18 mouse cellular contexts compared by ENCODE assay signal in the genomic region with DNA sequence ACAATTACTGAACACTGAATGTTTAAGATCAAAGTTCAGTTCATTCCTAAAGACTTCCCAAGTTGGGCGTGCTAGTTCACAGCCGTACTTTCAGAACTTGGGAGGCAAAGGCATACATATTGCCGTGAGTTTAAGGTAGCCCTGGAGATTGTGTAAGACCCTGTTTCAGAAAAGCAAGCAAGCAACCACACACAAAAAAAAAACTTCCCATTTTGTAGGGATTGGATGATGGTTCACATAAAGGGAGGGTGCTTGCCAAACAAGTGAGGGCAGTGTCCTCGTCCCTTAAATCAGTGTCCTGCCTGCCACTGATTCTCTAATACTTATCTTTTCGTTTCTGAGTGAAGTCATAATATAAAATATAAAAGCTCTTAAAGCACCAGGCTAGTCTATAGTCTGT. TPM values are rescaled to one million over a fixed set of nuclear protein-coding genes. Genes with fewer than 3 reads are reported as not detected.
"Had no signal": no experiment of that assay in that cellular context is flagged by ENCODE, and none has a peak within 500 bp of the region (broad histone marks: within the 10 kb centered on the region; RNA-seq: fewer than 3 reads in every experiment).

No protein-coding gene starts in this region.

- H3K27ac ChIP-seq: midbrain, embryonic 10.5 days; midbrain, embryonic 12.5 days; neural tube, embryonic 13.5 days; neural tube, embryonic 15.5 days; stomach, embryonic 15.5 days; stomach, postnatal 0 days had no signal

- H3K36me3 ChIP-seq: midbrain, embryonic 10.5 days; midbrain, embryonic 12.5 days; neural tube, embryonic 13.5 days; neural tube, embryonic 15.5 days; stomach, embryonic 15.5 days had no signal

- ATAC-seq: midbrain, embryonic 16.5 days had no signal

- H3K4me3 ChIP-seq: midbrain, embryonic 10.5 days; midbrain, embryonic 12.5 days; myocyte; neural tube, embryonic 13.5 days; neural tube, embryonic 15.5 days; stomach, embryonic 15.5 days had no signal

- DNase-seq: lung, adult 18-20 months; lung, embryonic 14.5 days; lung, postnatal 10 days; lung, postnatal 4 days; midbrain, embryonic 14.5 days; retina, postnatal 1 day; right cerebral cortex, adult 18-20 months; thymus, adult 2 months; thymus, postnatal 25 days; thymus, postnatal 4 days had no signal

- H3K27me3 ChIP-seq: midbrain, embryonic 12.5 days; neural tube, embryonic 13.5 days; stomach, embryonic 15.5 days had no signal

- H3K4me1 ChIP-seq: midbrain, embryonic 10.5 days; midbrain, embryonic 12.5 days; neural tube, embryonic 13.5 days; neural tube, embryonic 15.5 days; stomach, embryonic 15.5 days had no signal

RNA-seq across cellular contexts. Expression of gene Rnf43, which starts 7.8 kb away (rescaled TPM):
- polyA plus RNA-seq: myocyte had no signal

RNA-seq across cellular contexts. Expression of gene Hsf5, which starts 37.7 kb away (rescaled TPM):
- polyA plus RNA-seq: myocyte; stomach, postnatal 0 days had no signal
